Mouse (Mus musculus) embryonic facial prominence, embryonic 11.5 days (tissue): ENCODE measurements at regions not wholly inside any gene's neighbourhood (a gene's known extent, or its start where the extent isn't known, plus 50 kb on each side); places are given as distances from the start of the nearest gene placed in this dataset.
"Not testable (repeated sequence)": the region's sequence is repeated elsewhere in the genome, so short reads cannot be mapped to it uniquely, and the experiment has no call there.

Source experiments
- ATAC-seq: fragments of 200-750 bp; cut with Nextera tagmentation; replicated peaks from 2 replicates; pipeline ENCODE4 v1.8.0; 2017; ENCODE audit warnings: low read depth; ENCODE audit not compliant: insufficient number of reproducible peaks, low FRiP score, low TSS enrichment
- DNase-seq: peaks from one replicate; pipeline ENCODE4 v3.0.0-alpha.2; 2015; ENCODE audit warnings: low spot score
- H3K27ac ChIP-seq: fragments of 300-500 bp; sonication (generic); replicated peaks from 2 replicates; pipeline ENCODE4 v1.5.1; 2014; ENCODE audit warnings: mild to moderate bottlenecking, low read depth, low read length, control low read depth
- H3K27me3 ChIP-seq: fragments of 300-500 bp; sonication (generic); 2 replicates; pipeline ENCODE4 v1.6.1; 2014; ENCODE audit warnings: mild to moderate bottlenecking, low read length, moderate library complexity, mixed read lengths; ENCODE audit not compliant: control insufficient read depth, insufficient read depth
- H3K36me3 ChIP-seq: fragments of 300-500 bp; sonication (generic); replicated peaks from 2 replicates; pipeline ENCODE4 v1.6.1; 2014; ENCODE audit warnings: low read depth, mild to moderate bottlenecking, low read length, moderate library complexity, mixed read lengths; ENCODE audit not compliant: control insufficient read depth, insufficient read depth
- H3K4me1 ChIP-seq: fragments of 300-500 bp; sonication (generic); 2 replicates; pipeline ENCODE4 v1.6.1; 2014; ENCODE audit warnings: low read length, mixed read lengths; ENCODE audit not compliant: control insufficient read depth, insufficient read depth
- H3K4me2 ChIP-seq: fragments of 300-500 bp; sonication (generic); 2 replicates; pipeline ENCODE4 v1.6.1; 2014; ENCODE audit warnings: low read depth, mild to moderate bottlenecking, control low read depth, low read length, moderate library complexity
- H3K4me3 ChIP-seq: fragments of 300-500 bp; sonication (generic); 2 replicates; pipeline ENCODE4 v1.5.1; 2014; ENCODE audit warnings: low read depth, low read length, control low read depth
- H3K9ac ChIP-seq: fragments of 300-500 bp; sonication (generic); replicated peaks from 2 replicates; pipeline ENCODE4 v1.6.1; 2014; ENCODE audit warnings: mild to moderate bottlenecking, control low read depth, low read length
- H3K9me3 ChIP-seq: fragments of 300-500 bp; sonication (generic); replicated peaks from 2 replicates; pipeline ENCODE4 v1.6.1; 2016; ENCODE audit warnings: mild to moderate bottlenecking, low read length, inconsistent platforms, mixed read lengths; ENCODE audit not compliant: control insufficient read depth
- whole genome bisulfite sequencing: fragments of 180-500 bp; shearing (Covaris S2); extraction: QIAGEN DNeasy Blood & Tissue Kit; methylation state at CpG from one replicate; pipeline ENCODE4 v1.1.7; 2014; 5-methylcytosine and 5-hydroxymethylcytosine counted together

DNA sequence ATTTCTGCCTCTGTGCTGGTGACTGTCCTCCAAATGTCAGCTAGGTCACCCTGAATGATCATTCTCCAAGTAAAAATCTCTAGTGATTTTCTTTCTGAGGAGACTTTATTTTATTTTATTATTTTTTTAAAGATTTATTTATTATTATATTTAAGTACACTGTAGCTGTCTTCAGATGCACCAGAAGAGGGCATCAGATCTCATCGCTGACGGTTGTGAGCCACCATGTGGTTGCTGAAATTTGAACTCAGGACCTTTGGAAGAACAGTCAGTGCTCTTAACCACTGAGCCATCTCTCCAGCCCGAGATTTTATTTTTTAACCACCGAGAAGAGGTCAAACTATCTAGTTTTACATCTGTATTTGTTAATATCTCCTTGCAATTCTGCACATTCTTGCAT lies 50.5 kb upstream of the Slc44a3 start:
- not testable (repeated sequence) for ATAC-seq
- 87% methylated on average over 4 of the region's 4 CpGs for WGBS

More for the DNA sequence above, 50.5 kb upstream of the Slc44a3 start:
- not testable (repeated sequence) for H3K4me1 ChIP-seq, H3K27ac ChIP-seq, H3K9me3 ChIP-seq, DNase-seq, H3K4me2 ChIP-seq, H3K27me3 ChIP-seq, H3K4me3 ChIP-seq, H3K36me3 ChIP-seq, H3K9ac ChIP-seq
